Mouse (Mus musculus): ENCODE measurements around the gene Coq6. TPM values are rescaled to one million over a fixed set of nuclear protein-coding genes. Genes with fewer than 3 reads are reported as not detected.

The Coq6 gene
- polyA plus RNA-seq, 1 experiment from 2014 or later, result 45.4 TPM

GRCm38 (mm10) chr12:84398629-84399028 lies 37.2 kb downstream of the Coq6 start:
- H3K36me3 ChIP-seq, result no peaks in the 10 kb centered on the region
- H3K9ac ChIP-seq, result no peak overlapping the region
- H3K27me3 ChIP-seq, result no peaks in the 10 kb centered on the region
- H3K4me3 ChIP-seq, result no peak overlapping the region
- no peak overlapping the region for H3K27ac ChIP-seq (replicated peaks)
- no peaks in the 10 kb centered on the region for H3K4me1 ChIP-seq (replicated peaks)
- no peak for ATAC-seq (ENCODE audit: low FRiP score, low read depth)
- H3K4me2 ChIP-seq, result no peak overlapping the region
- WGBS, result 88% methylated on average over 5 of the region's 5 CpGs
- no peaks in the 10 kb centered on the region for H3K9me3 ChIP-seq

- no peaks in the 10 kb centered on the region for H3K4me1 ChIP-seq (replicated peaks)
- H3K27me3 ChIP-seq, result no peaks in the 10 kb centered on the region
- no peaks in the 10 kb centered on the region for H3K36me3 ChIP-seq
- no peak for ATAC-seq (ENCODE audit: low FRiP score, low read depth)
- no peak overlapping the region for H3K4me2 ChIP-seq
- H3K27ac ChIP-seq (replicated peaks), result no peak overlapping the region
- no peak overlapping the region for H3K4me3 ChIP-seq
- H3K9ac ChIP-seq, result no peak overlapping the region
- H3K9me3 ChIP-seq, result no peaks in the 10 kb centered on the region
- 83% methylated on average over 9 of the region's 9 CpGs for WGBS
These were observed 37.7 kb downstream of the Coq6 start for GRCm38 (mm10) chr12:84399135-84399534.

- Histone ChIP-seq H3K4me2 (no peak overlapping the region), H3K4me1 (replicated peaks) (no peaks in the 10 kb centered on the region), H3K27ac (replicated peaks) (no peak overlapping the region), H3K9ac (no peak overlapping the region), H3K4me3 (no peak overlapping the region), H3K36me3 (no peaks in the 10 kb centered on the region), H3K9me3 (no peaks in the 10 kb centered on the region), H3K27me3 (no peaks in the 10 kb centered on the region)
- WGBS, result 86% methylated on average over 9 of the region's 9 CpGs
- no peak for ATAC-seq (ENCODE audit: low FRiP score, low read depth)
These were observed 38.2 kb downstream of the Coq6 start for GRCm38 (mm10) chr12:84399663-84400062.

GRCm38 (mm10) chr12:84400068-84400467 lies 38.6 kb downstream of the Coq6 start:
- H3K9ac ChIP-seq, result no peak overlapping the region
- no peak overlapping the region for H3K27ac ChIP-seq (replicated peaks)
- H3K4me1 ChIP-seq (replicated peaks), result no peaks in the 10 kb centered on the region
- no peak overlapping the region for H3K4me3 ChIP-seq
- 80% methylated on average over 3 of the region's 3 CpGs for WGBS
- H3K4me2 ChIP-seq, result no peak overlapping the region
- H3K27me3 ChIP-seq, result no peaks in the 10 kb centered on the region
- ATAC-seq (ENCODE audit: low FRiP score, low read depth), result no peak
- H3K36me3 ChIP-seq, result no peaks in the 10 kb centered on the region
- no peaks in the 10 kb centered on the region for H3K9me3 ChIP-seq

- no peak overlapping the region for H3K27ac ChIP-seq (replicated peaks)
- no peak for ATAC-seq (ENCODE audit: low FRiP score, low read depth)
- H3K27me3 ChIP-seq, result no peaks in the 10 kb centered on the region
- H3K4me3 ChIP-seq, result no peak overlapping the region
- H3K4me2 ChIP-seq, result no peak overlapping the region
- H3K4me1 ChIP-seq (replicated peaks), result no peaks in the 10 kb centered on the region
- WGBS, result 61% methylated on average over 3 of the region's 3 CpGs
- H3K36me3 ChIP-seq, result no peaks in the 10 kb centered on the region
- H3K9ac ChIP-seq, result no peak overlapping the region
- no peaks in the 10 kb centered on the region for H3K9me3 ChIP-seq
These were observed 39.2 kb downstream of the Coq6 start for GRCm38 (mm10) chr12:84400653-84401052.

GRCm38 (mm10) chr12:84402923-84403322 lies 41.5 kb downstream of the Coq6 start:
- Histone ChIP-seq H3K4me2 (no peak overlapping the region), H3K27me3 (no peaks in the 10 kb centered on the region), H3K4me3 (no peak overlapping the region), H3K4me1 (replicated peaks) (peaks cover 4% of the 10 kb centered on the region), H3K27ac (replicated peaks) (no peak overlapping the region), H3K9ac (no peak overlapping the region), H3K36me3 (no peaks in the 10 kb centered on the region), H3K9me3 (no peaks in the 10 kb centered on the region)
- 85% methylated on average over 9 of the region's 9 CpGs for WGBS
- ATAC-seq (ENCODE audit: low FRiP score, low read depth), result no peak

- Histone ChIP-seq H3K36me3 (no peaks in the 10 kb centered on the region), H3K27me3 (no peaks in the 10 kb centered on the region), H3K4me2 (no peak overlapping the region), H3K27ac (replicated peaks) (no peak overlapping the region), H3K4me3 (no peak overlapping the region), H3K9ac (no peak overlapping the region), H3K9me3 (no peaks in the 10 kb centered on the region), H3K4me1 (replicated peaks) (peaks cover 10% of the 10 kb centered on the region)
- no peak for ATAC-seq (ENCODE audit: low FRiP score, low read depth)
- WGBS, result 72% methylated on average over 6 of the region's 6 CpGs
These were observed 43.1 kb downstream of the Coq6 start for GRCm38 (mm10) chr12:84404541-84404940.

GRCm38 (mm10) chr12:84407259-84407658 lies 45.8 kb downstream of the Coq6 start:
- 62% methylated on average over 4 of the region's 4 CpGs for WGBS
- no peak for ATAC-seq (ENCODE audit: low FRiP score, low read depth)
- Histone ChIP-seq H3K9me3 (no peaks in the 10 kb centered on the region), H3K9ac (no peak overlapping the region), H3K27me3 (no peaks in the 10 kb centered on the region), H3K4me2 (no peak overlapping the region), H3K4me1 (replicated peaks) (peaks cover 11% of the 10 kb centered on the region), H3K27ac (replicated peaks) (no peak overlapping the region), H3K4me3 (no peak overlapping the region), H3K36me3 (no peaks in the 10 kb centered on the region)

- WGBS, result 1% methylated on average over 44 of the region's 52 CpGs
- H3K9me3 ChIP-seq, result no peaks in the 10 kb centered on the region
- peak overlapping the region; percentile 92 for H3K27ac ChIP-seq (replicated peaks)
- H3K36me3 ChIP-seq, result no peaks in the 10 kb centered on the region
- peak; percentile 76 for ATAC-seq (ENCODE audit: low FRiP score, low read depth)
- peak overlapping the region; percentile 83 for H3K4me2 ChIP-seq
- peaks cover 11% of the 10 kb centered on the region for H3K4me1 ChIP-seq (replicated peaks)
- H3K4me3 ChIP-seq, result peak overlapping the region; percentile 72
- no peaks in the 10 kb centered on the region for H3K27me3 ChIP-seq
- peak overlapping the region; percentile 77 for H3K9ac ChIP-seq
These were observed 46.7 kb downstream of the Coq6 start for GRCm38 (mm10) chr12:84407874-84408818.

- Histone ChIP-seq H3K27me3 (no peaks in the 10 kb centered on the region), H3K4me1 (replicated peaks) (peaks cover 11% of the 10 kb centered on the region), H3K9me3 (no peaks in the 10 kb centered on the region), H3K4me3 (peak within 1 kb of the TSS; percentile 72), H3K9ac (peak within 1 kb of the TSS; percentile 77), H3K36me3 (no peaks in the 10 kb centered on the region), H3K4me2 (peak within 1 kb of the TSS; percentile 83), H3K27ac (replicated peaks) (peak within 1 kb of the TSS; percentile 92)
- peak; percentile 95 for ATAC-seq (ENCODE audit: low FRiP score, low read depth)
- WGBS, result 1% methylated on average over 58 of the region's 63 CpGs
These were observed 47.5 kb downstream of the Coq6 start, which contains the start of the genes Entpd5 and Bbof1 for GRCm38 (mm10) chr12:84408819-84409507. Gene Entpd5, minus strand, starts transcription at chr12:84409029. Gene Bbof1, plus strand, starts transcription at chr12:84409071.

GRCm38 (mm10) chr12:84416834-84417604 lies 55.6 kb downstream of the Coq6 start, which contains the start of gene Rnf113a2:
Gene Rnf113a2, plus strand, starts transcription at chr12:84417196.
- Histone ChIP-seq H3K36me3 (no peaks in the 10 kb centered on the region), H3K4me1 (replicated peaks) (peaks cover 7% of the 10 kb centered on the region; the same call in 1 of the 2 replicates), H3K27me3 (no peaks in the 10 kb centered on the region), H3K4me2 (peak within 1 kb of the TSS; percentile 82), H3K4me3 (peak within 1 kb of the TSS; percentile 59), H3K9ac (peak within 1 kb of the TSS; percentile 51), H3K9me3 (no peaks in the 10 kb centered on the region), H3K27ac (replicated peaks) (peak within 1 kb of the TSS; percentile 84)
- ATAC-seq (ENCODE audit: low FRiP score, low read depth), result peak; percentile 95
- 3% methylated on average over 50 of the region's 50 CpGs for WGBS
